Mouse (Mus musculus) adipocyte (in vitro differentiated cells): ENCODE results near the gene Dlgap4.

Experiments
- DNase-seq: peaks from one replicate; pipeline ENCODE4 v3.0.0-alpha.2; 2016; ENCODE audit warnings: low spot score

Gene Dlgap4

GRCm38 (mm10) chr2:156741998-156742397 is 128.5 kb downstream of the Dlgap4 start:
- DNase-seq, result peak; percentile 78

- DNase-seq, result no peak
Measured at GRCm38 (mm10) chr2:156743248-156743647, 129.7 kb downstream of the Dlgap4 start.

- DNase-seq, result no peak
Measured at GRCm38 (mm10) chr2:156744414-156744813, 130.9 kb downstream of the Dlgap4 start.

GRCm38 (mm10) chr2:156747315-156747714 is 133.8 kb downstream of the Dlgap4 start:
- peak; percentile 67 for DNase-seq

- no peak for DNase-seq
Measured at GRCm38 (mm10) chr2:156749687-156750086, 136.2 kb downstream of the Dlgap4 start.

- DNase-seq, result no peak
Measured at GRCm38 (mm10) chr2:156756937-156757336, 143.4 kb downstream of the Dlgap4 start.

- no peak for DNase-seq
Measured at GRCm38 (mm10) chr2:156760843-156761505, 147.5 kb downstream of the Dlgap4 start.

GRCm38 (mm10) chr2:156761521-156762278 is 148.2 kb downstream of the Dlgap4 start:
- no peak for DNase-seq

- DNase-seq, result no peak
Measured at GRCm38 (mm10) chr2:156762499-156762898, 149.0 kb downstream of the Dlgap4 start.

- no peak for DNase-seq
Measured at GRCm38 (mm10) chr2:156763101-156763500, 149.6 kb downstream of the Dlgap4 start.

- DNase-seq, result no peak
Measured at GRCm38 (mm10) chr2:156764022-156764421, 150.5 kb downstream of the Dlgap4 start.

- no peak for DNase-seq
Measured at GRCm38 (mm10) chr2:156764747-156765146, 151.2 kb downstream of the Dlgap4 start.

GRCm38 (mm10) chr2:156765593-156765992 is 152.1 kb downstream of the Dlgap4 start:
- DNase-seq, result no peak

GRCm38 (mm10) chr2:156766227-156767019 is 152.9 kb downstream of the Dlgap4 start:
- no peak for DNase-seq

GRCm38 (mm10) chr2:156767108-156767507 is 153.6 kb downstream of the Dlgap4 start:
- no peak for DNase-seq

GRCm38 (mm10) chr2:156769274-156769673 is 155.8 kb downstream of the Dlgap4 start:
- no peak for DNase-seq

- no peak for DNase-seq
Measured at GRCm38 (mm10) chr2:156773470-156773869, 160.0 kb downstream of the Dlgap4 start.

- DNase-seq, result no peak
Measured at GRCm38 (mm10) chr2:156774035-156774737, 160.7 kb downstream of the Dlgap4 start.

GRCm38 (mm10) chr2:156774738-156775454 is 161.4 kb downstream of the Dlgap4 start, which contains the start of gene Myl9:
Gene Myl9, plus strand, starts transcription at chr2:156775420.
- no peak for DNase-seq

GRCm38 (mm10) chr2:156775455-156776435 is 162.2 kb downstream of the Dlgap4 start:
- no peak for DNase-seq
